Mouse (Mus musculus) bone marrow, adult 2 months (tissue): ENCODE measurements around the gene Ms4a6c.

Source experiments
- CTCF ChIP-seq: fragments of 200-500 bp; IDR thresholded peaks from 2 replicates; pipeline ENCODE4 v1.5.1; 2011; ENCODE audit warnings: low read length, control low read depth; ENCODE audit not compliant: control insufficient read depth, insufficient read depth
- POLR2A ChIP-seq: fragments of 200-500 bp; IDR thresholded peaks from 2 replicates; pipeline ENCODE4 v1.6.1; 2011; ENCODE audit warnings: low read depth, mild to moderate bottlenecking, control low read depth, low read length, borderline replicate concordance; ENCODE audit not compliant: control insufficient read depth

GRCm38 (mm10) chr19:11494519-11494918 lies 25.4 kb downstream of the Ms4a6c start:
- TF ChIP-seq POLR2A (no peak), CTCF (no peak)
